In the genomic region with DNA sequence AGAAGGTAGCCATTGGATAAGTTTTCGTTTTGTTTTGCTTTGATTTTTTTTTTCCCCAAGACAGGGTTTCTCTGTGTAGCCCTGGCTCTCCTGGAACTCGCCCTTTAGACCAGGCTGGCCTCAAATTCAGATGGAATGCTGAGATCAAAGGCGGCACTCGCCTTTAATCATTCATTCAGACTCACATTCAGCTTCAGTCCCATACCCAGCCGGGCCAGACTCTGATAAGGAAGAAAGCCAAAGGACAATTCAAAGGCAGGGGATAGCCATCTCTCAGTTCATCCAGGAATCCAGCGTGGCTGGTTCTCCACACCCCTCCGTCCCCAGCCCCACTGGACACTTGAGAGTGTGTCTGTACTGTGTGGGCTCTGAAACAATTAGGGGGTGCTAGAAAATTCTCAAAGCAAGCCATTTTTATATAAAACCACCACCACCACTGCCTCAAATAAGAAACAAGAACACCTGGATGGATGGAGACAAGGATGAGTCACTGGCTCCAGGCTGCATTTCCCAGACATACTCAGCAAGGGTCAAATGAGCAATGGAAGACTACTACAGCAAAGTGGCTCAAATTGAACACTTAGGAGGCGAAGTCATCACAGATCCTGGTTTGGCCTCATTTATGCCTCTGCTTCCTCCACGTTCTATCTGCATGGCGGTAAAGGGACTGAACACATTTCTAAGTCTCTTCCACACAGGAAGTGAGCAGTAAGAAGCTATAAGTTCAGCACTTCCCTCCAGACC, we compare ENCODE assay signal across 24 mouse cellular contexts. TPM values are rescaled to one million over a fixed set of nuclear protein-coding genes. Genes with fewer than 3 reads are reported as not detected.
DNase-seq lines count a peak whose midpoint lies in the region; ATAC-seq and TF ChIP-seq lines count a peak whose summit lies in the region.
"Had no signal": no experiment of that assay in that cellular context is flagged by ENCODE, and none has a peak within 500 bp of the region (broad histone marks: within the 10 kb centered on the region; RNA-seq: fewer than 3 reads in every experiment).

No protein-coding gene starts in this region.

- no peak for ATAC-seq in heart, embryonic 13.5 days (ENCODE audit: extremely low read depth, insufficient number of reproducible peaks, low FRiP score, low TSS enrichment)
- ATAC-seq: CD4-positive, CD25-positive, alpha-beta regulatory T cell, adult 4 months; forebrain, embryonic 16.5 days; hindbrain, postnatal 0 days; Patski had no signal

- TF ChIP-seq POLR2A in heart, adult 2 months (IDR thresholded peaks at IDR 0.05; ENCODE audit: insufficient read depth, low read depth, low read length): no peak
- no peak for TF ChIP-seq POLR2A in embryonic fibroblast, embryonic 13.5 days (IDR thresholded peaks at IDR 0.05; ENCODE audit: low read depth, low read length)
- TF ChIP-seq POLR2A in small intestine, adult 2 months (IDR thresholded peaks at IDR 0.05; ENCODE audit: low read depth, low read length): no peak

- DNase-seq in heart, adult 2 months: no peak
- no peak for DNase-seq in frontal cortex, adult 2 months (ENCODE audit: extremely low spot score in 1 of 2, low spot score in 1 of 2)
- no peak for DNase-seq in spleen, adult 18-20 months
- no peak for DNase-seq in urinary bladder, adult 18-20 months (ENCODE audit: low spot score in 2 of 2)
- DNase-seq: adrenal gland, postnatal 10 days; cerebellum, adult 11 months; cerebellum, adult 8-10 months; cerebellum, postnatal 14 days; embryo, embryonic 11 days; gastrocnemius, postnatal 14 days; heart, postnatal 14 days had no signal

- H3K4me1 ChIP-seq in heart, embryonic 13.5 days: peaks cover 28% of the 10 kb centered on the region
- H3K4me1 ChIP-seq in heart, adult 2 months (ENCODE audit: control insufficient read depth, insufficient read depth, low read length): no peaks in the 10 kb centered on the region
- peaks cover 27% of the 10 kb centered on the region for H3K4me1 ChIP-seq in embryonic fibroblast, embryonic 13.5 days (ENCODE audit: control insufficient read depth, insufficient read depth, low read length)
- H3K4me1 ChIP-seq in small intestine, adult 2 months (ENCODE audit: control insufficient read depth, insufficient read depth, insufficient read length, low read length): peaks cover 9% of the 10 kb centered on the region; the same call in 1 of the 2 replicates
- H3K4me1 ChIP-seq: embryonic facial prominence, embryonic 15.5 days; hindbrain, embryonic 13.5 days had no signal

- H3ac ChIP-seq in C2C12 (ENCODE audit: control insufficient read depth, insufficient read length, low read depth): no peak overlapping the region

- H3K9ac ChIP-seq in heart, embryonic 13.5 days: no peak overlapping the region
- H3K9ac ChIP-seq in heart, adult 2 months (ENCODE audit: low read depth, low read length): no peak overlapping the region
- H3K9ac ChIP-seq: embryonic facial prominence, embryonic 15.5 days; heart, embryonic 15.5 days; hindbrain, embryonic 13.5 days had no signal

- H3K36me3 ChIP-seq in heart, embryonic 13.5 days: peaks cover 8% of the 10 kb centered on the region; the same call in 1 of the 2 replicates
- H3K36me3 ChIP-seq in heart, adult 2 months (ENCODE audit: control insufficient read depth, insufficient read depth, low read length): no peaks in the 10 kb centered on the region
- peaks cover 16% of the 10 kb centered on the region for H3K36me3 ChIP-seq in C2C12 (ENCODE audit: control insufficient read depth, insufficient read depth)
- H3K36me3 ChIP-seq in small intestine, adult 2 months (ENCODE audit: control insufficient read depth, insufficient read depth, low read length): no peaks in the 10 kb centered on the region
- H3K36me3 ChIP-seq: heart, embryonic 15.5 days had no signal

- 47% methylated on average over 10 of the region's 10 CpGs for WGBS in heart, embryonic 13.5 days
- 55% methylated on average over 10 of the region's 10 CpGs for WGBS in heart, adult 2 months
- 33% methylated on average over 10 of the region's 10 CpGs for WGBS in small intestine, adult 2 months

- no peak for TF ChIP-seq CTCF in heart, adult 2 months (IDR thresholded peaks at IDR 0.05)
- no peak for TF ChIP-seq CTCF in C2C12 (IDR thresholded peaks at IDR 0.05; ENCODE audit: control insufficient read depth, insufficient read depth, insufficient read length)
- TF ChIP-seq CTCF in embryonic fibroblast, embryonic 13.5 days (IDR thresholded peaks at IDR 0.05; ENCODE audit: borderline replicate concordance, insufficient read depth, low read length): no peak
- no peak for TF ChIP-seq CTCF in small intestine, adult 2 months (IDR thresholded peaks at IDR 0.05; ENCODE audit: extremely low read depth, insufficient read length, insufficient replicate concordance, low read depth, low read length)

- peaks cover 9% of the 10 kb centered on the region for H3K79me3 ChIP-seq in C2C12 (ENCODE audit: low read depth)

- H3K4me2 ChIP-seq in heart, embryonic 13.5 days: peak overlapping the region; percentile 51
- H3K4me2 ChIP-seq: embryonic facial prominence, embryonic 15.5 days; heart, embryonic 15.5 days; hindbrain, embryonic 13.5 days had no signal

- H3K27me3 ChIP-seq in heart, embryonic 13.5 days (replicated peaks): 0 out of 2 replicates have a peak, but pooled peaks cover 6% of the 10 kb centered on the region
- H3K27me3 ChIP-seq in heart, adult 2 months (ENCODE audit: control insufficient read depth, insufficient read depth, low read length): no peaks in the 10 kb centered on the region
- no peaks in the 10 kb centered on the region for H3K27me3 ChIP-seq in C2C12 (ENCODE audit: control insufficient read depth, insufficient read depth, insufficient read length)
- no peaks in the 10 kb centered on the region for H3K27me3 ChIP-seq in small intestine, adult 2 months (ENCODE audit: control insufficient read depth, insufficient read depth, low read length)
- H3K27me3 ChIP-seq: embryonic facial prominence, embryonic 15.5 days; heart, embryonic 15.5 days; hindbrain, embryonic 13.5 days; Patski had no signal

- H3K79me2 ChIP-seq in heart, adult 2 months (replicated peaks; ENCODE audit: control insufficient read depth, insufficient read depth, low read length): no peaks in the 10 kb centered on the region
- H3K79me2 ChIP-seq in C2C12 (ENCODE audit: control insufficient read depth, insufficient read depth): peaks cover 14% of the 10 kb centered on the region

- intact Hi-C loops in heart, adult 2 months (cut with DNase I): no loop called here

- no peak for TF ChIP-seq EP300 in heart, adult 2 months (IDR thresholded peaks at IDR 0.05; ENCODE audit: insufficient read depth, low read depth, low read length)

- no peak overlapping the region for H3K4me3 ChIP-seq in heart, embryonic 13.5 days
- H3K4me3 ChIP-seq in heart, adult 2 months: no peak overlapping the region
- H3K4me3 ChIP-seq in C2C12 (ENCODE audit: insufficient read depth, poor library complexity, severe bottlenecking): no peak overlapping the region
- no peak overlapping the region for H3K4me3 ChIP-seq in embryonic fibroblast, embryonic 13.5 days (ENCODE audit: insufficient read depth, low read length)
- H3K4me3 ChIP-seq in small intestine, adult 2 months (ENCODE audit: low read depth, low read length): no peak overlapping the region
- H3K4me3 ChIP-seq: embryonic facial prominence, embryonic 15.5 days; heart, embryonic 10.5 days; heart, embryonic 15.5 days; hindbrain, embryonic 13.5 days had no signal

- no peak overlapping the region for H3K27ac ChIP-seq in heart, embryonic 13.5 days (replicated peaks)
- H3K27ac ChIP-seq in heart, adult 2 months: no peak overlapping the region
- H3K27ac ChIP-seq in embryonic fibroblast, embryonic 13.5 days (ENCODE audit: insufficient read depth, low read length): peak overlapping the region; percentile 75
- peak overlapping the region; percentile 29; the same call in 1 of the 2 replicates for H3K27ac ChIP-seq in small intestine, adult 2 months (ENCODE audit: insufficient read depth, low read depth, low read length)
- H3K27ac ChIP-seq: embryonic facial prominence, embryonic 15.5 days; heart, embryonic 10.5 days; heart, embryonic 15.5 days; hindbrain, embryonic 13.5 days; hindbrain, postnatal 0 days had no signal

- H3K9me3 ChIP-seq in heart, embryonic 13.5 days: no peaks in the 10 kb centered on the region
- H3K9me3 ChIP-seq: embryonic facial prominence, embryonic 15.5 days; heart, embryonic 10.5 days; heart, embryonic 15.5 days; hindbrain, embryonic 13.5 days had no signal

TF ChIP-seq in C2C12, 6 proteins besides CTCF, POLR2A, EP300 and RAD21:
- TF ChIP-seq USF1 (IDR thresholded peaks at IDR 0.05; ENCODE audit: low read depth) (no peak), MYOD1 (IDR thresholded peaks at IDR 0.05; ENCODE audit: control insufficient read depth, insufficient read length, low read depth) (peak; percentile 24)
TF ChIP-seq in C2C12: peak in this region for 1.

RNA-seq across cellular contexts. Expression of a gene that starts 14.4 kb away (rescaled TPM):
- 3.2 and 4.5 TPM in 2 replicates for polyA plus RNA-seq in heart, embryonic 13.5 days (2015; fragmentation: Nextera tagmentation; extraction: Ambion mirVana)
- total RNA-seq in heart, adult 2 months (2021): under 1 TPM; 0.48 to 0.70 TPM
- polyA plus RNA-seq in heart, adult 2 months (2012; rRNA removed): 0.16 and 0.32 TPM in 2 replicates
- 5.0 TPM for polyA plus RNA-seq in C2C12 (2012; fragmentation: generic; extraction: Trizol)
- polyA plus RNA-seq in embryonic fibroblast, embryonic 13.5 days (2011; ENCODE audit: insufficient read length, low read depth, missing spikeins): 4.5 TPM in 2 replicates
- 0.51 and 0.65 TPM in 2 replicates for polyA plus RNA-seq in small intestine, adult 2 months (2012; rRNA removed)
- 4.9 and 5.0 TPM in 2 replicates for polyA plus RNA-seq in frontal cortex, adult 2 months (2012; rRNA removed)
- total RNA-seq: gastrocnemius, adult 18-20 months had no signal

RNA-seq across cellular contexts. Expression of a gene that starts 26.1 kb away (rescaled TPM):
- 60.0 and 62.0 TPM in 2 replicates for polyA plus RNA-seq in heart, embryonic 13.5 days (2015; fragmentation: Nextera tagmentation; extraction: Ambion mirVana)
- 100 to 1,000 TPM; 283 to 363 TPM for total RNA-seq in heart, adult 2 months (2021)
- 196 and 305 TPM in 2 replicates for polyA plus RNA-seq in heart, adult 2 months (2012; rRNA removed)
- polyA plus RNA-seq in C2C12 (2012; fragmentation: generic; extraction: Trizol): 87.0 TPM
- polyA plus RNA-seq in embryonic fibroblast, embryonic 13.5 days (2011; ENCODE audit: insufficient read length, low read depth, missing spikeins): 111 and 124 TPM in 2 replicates
- polyA plus RNA-seq in small intestine, adult 2 months (2012; rRNA removed): 33.1 and 61.0 TPM in 2 replicates
- polyA plus RNA-seq in frontal cortex, adult 2 months (2012; rRNA removed): 27.6 and 28.6 TPM in 2 replicates

RNA-seq across cellular contexts. Expression of a gene that starts 29.3 kb away (rescaled TPM):
- polyA plus RNA-seq in heart, embryonic 13.5 days (2015; fragmentation: Nextera tagmentation; extraction: Ambion mirVana): 41.1 and 47.1 TPM in 2 replicates
- total RNA-seq in heart, adult 2 months (2021): 10 to 100 TPM; 34.7 to 37.1 TPM
- 25.8 and 35.3 TPM in 2 replicates for polyA plus RNA-seq in heart, adult 2 months (2012; rRNA removed)
- 33.3 TPM for polyA plus RNA-seq in C2C12 (2012; fragmentation: generic; extraction: Trizol)
- 46.7 and 46.9 TPM in 2 replicates for polyA plus RNA-seq in embryonic fibroblast, embryonic 13.5 days (2011; ENCODE audit: insufficient read length, low read depth, missing spikeins)
- 10.3 and 14.4 TPM in 2 replicates for polyA plus RNA-seq in small intestine, adult 2 months (2012; rRNA removed)
- polyA plus RNA-seq in frontal cortex, adult 2 months (2012; rRNA removed): 52.9 and 54.2 TPM in 2 replicates

Comparison
In these comparisons a context has a peak if more than half of its experiments do, and no peak if none do; other contexts are left out.
1. H3K27ac ChIP-seq: peak in embryonic fibroblast, embryonic 13.5 days (single experiment) and small intestine, adult 2 months (single experiment); none in heart, embryonic 13.5 days (single experiment) and heart, adult 2 months (single experiment).